Mouse (Mus musculus): ENCODE results near the gene Ppp1r9a. TPM values are rescaled to one million over a fixed set of nuclear protein-coding genes. Genes with fewer than 3 reads are reported as not detected.
A peak's percentile ranks its signal among the peaks of the same experiment; 100 is the strongest.

Ppp1r9a gene
- polyA plus RNA-seq, 1 experiment from 2014 or later: 30.5 TPM

DNA sequence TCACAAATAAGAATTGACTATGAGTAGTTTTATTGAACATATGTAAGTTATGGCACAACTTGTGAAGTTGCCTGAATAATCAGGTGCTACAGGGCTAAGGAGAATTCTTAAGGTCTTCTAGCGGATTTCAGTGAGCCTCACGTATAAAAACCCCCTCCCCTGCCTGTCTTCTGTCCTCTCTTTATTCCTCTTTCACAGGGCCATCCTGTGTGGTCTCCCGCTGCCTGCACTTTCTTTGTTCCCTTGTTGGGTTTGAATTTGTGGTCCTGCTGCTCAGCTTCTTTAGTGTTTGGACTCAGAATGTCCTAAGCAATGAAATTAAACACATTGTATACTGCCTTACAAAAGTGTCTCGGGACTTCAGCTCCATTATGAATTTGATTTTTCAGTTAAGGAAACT, 110.1 kb downstream of the Ppp1r9a start:
- H3K9me3 ChIP-seq: no peaks in the 10 kb centered on the region
- H3K9ac ChIP-seq (replicated peaks): no peak overlapping the region
- no peaks in the 10 kb centered on the region for H3K27me3 ChIP-seq
- H3K4me3 ChIP-seq: no peak overlapping the region
- WGBS: 3% methylated on average over 4 of the region's 4 CpGs
- H3K36me3 ChIP-seq: no peaks in the 10 kb centered on the region
- H3K4me1 ChIP-seq: peaks cover 29% of the 10 kb centered on the region
- no peak overlapping the region for H3K4me2 ChIP-seq (replicated peaks)
- peak; percentile 53; the same call in 1 of the 2 replicates for ATAC-seq (ENCODE audit: low FRiP score, low read depth)
- H3K27ac ChIP-seq (replicated peaks): no peak overlapping the region

DNA sequence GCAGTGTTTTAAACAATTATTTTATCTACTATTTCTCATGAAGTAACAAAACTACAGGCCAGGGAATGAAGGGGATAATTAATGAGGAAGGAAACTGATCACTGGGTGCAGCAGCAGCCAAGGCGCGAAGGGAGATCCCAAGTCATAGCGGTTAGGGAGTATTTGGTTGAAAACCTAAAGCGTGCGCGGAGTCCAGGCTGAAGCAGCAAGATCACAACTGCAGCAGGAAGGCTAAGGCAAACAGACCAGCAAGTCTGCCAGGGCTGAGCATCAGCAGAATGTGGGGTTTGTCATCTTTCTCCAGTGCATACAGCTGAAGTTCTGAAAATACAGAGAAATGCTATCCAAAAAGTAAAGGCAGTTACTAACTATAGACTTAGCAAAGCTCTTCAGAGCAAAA, 111.8 kb downstream of the Ppp1r9a start:
- H3K4me1 ChIP-seq: peaks cover 29% of the 10 kb centered on the region
- WGBS: 91% methylated on average over 6 of the region's 6 CpGs
- no peak overlapping the region for H3K27ac ChIP-seq (replicated peaks)
- H3K9ac ChIP-seq (replicated peaks): no peak overlapping the region
- ATAC-seq (ENCODE audit: low FRiP score, low read depth): no peak
- no peak overlapping the region for H3K4me2 ChIP-seq (replicated peaks)
- no peak overlapping the region for H3K4me3 ChIP-seq
- H3K36me3 ChIP-seq: no peaks in the 10 kb centered on the region
- no peaks in the 10 kb centered on the region for H3K27me3 ChIP-seq
- H3K9me3 ChIP-seq: no peaks in the 10 kb centered on the region

DNA sequence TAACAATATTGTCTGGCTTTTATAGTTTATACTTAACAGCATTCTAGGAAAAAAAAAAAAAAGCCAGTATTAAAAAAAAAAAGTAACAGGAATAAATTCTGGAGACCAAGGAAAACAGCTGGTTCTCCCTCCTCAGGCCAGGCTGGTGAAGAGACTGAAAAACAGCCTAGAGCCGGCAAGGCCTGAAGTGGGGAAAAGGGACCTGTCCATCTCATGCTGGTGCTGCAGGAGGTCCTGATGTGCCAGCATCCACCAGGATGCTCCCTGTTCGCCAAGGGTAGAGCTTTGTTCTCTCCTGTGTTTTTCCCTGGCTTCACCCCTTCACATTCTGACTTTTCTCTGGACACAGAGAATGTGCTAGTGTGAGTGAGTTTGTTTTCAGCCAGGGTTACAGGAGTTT, 112.5 kb downstream of the Ppp1r9a start:
- 72% methylated on average over 2 of the region's 2 CpGs for WGBS
- ATAC-seq (ENCODE audit: low FRiP score, low read depth): no peak
- H3K9me3 ChIP-seq: no peaks in the 10 kb centered on the region
- no peaks in the 10 kb centered on the region for H3K36me3 ChIP-seq
- no peak overlapping the region for H3K4me2 ChIP-seq (replicated peaks)
- no peak overlapping the region for H3K9ac ChIP-seq (replicated peaks)
- no peak overlapping the region for H3K4me3 ChIP-seq
- no peaks in the 10 kb centered on the region for H3K27me3 ChIP-seq
- H3K4me1 ChIP-seq: peaks cover 29% of the 10 kb centered on the region
- no peak overlapping the region for H3K27ac ChIP-seq (replicated peaks)

DNA sequence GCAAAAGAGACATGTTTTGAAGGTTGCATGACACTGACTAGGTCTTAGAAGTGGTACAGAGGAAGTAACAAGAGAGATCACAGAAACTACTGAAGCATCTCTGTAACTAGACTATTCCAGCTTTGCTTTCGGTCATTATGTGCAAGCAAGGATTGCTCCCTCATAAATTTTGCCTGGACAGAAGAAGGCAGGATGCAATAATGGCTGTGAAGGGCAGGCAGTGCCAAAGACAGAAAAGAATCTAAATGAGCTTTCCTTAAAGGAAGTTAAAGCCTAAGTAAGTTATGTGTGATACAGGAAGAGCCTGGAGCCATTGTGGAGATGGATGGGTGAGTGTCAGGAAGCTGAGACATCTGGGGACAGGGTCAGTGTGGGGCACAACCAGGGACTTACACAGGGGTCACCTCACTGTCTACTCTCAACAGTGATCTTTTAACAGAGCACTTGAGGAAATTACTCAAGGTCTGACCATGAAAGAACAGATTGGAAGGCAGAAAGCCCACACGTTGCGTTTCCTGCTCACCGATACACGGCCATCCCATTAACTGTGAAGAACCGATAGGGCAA, 115.3 kb downstream of the Ppp1r9a start:
- Histone ChIP-seq H3K4me3 (no peak overlapping the region), H3K9ac (replicated peaks) (no peak overlapping the region), H3K9me3 (no peaks in the 10 kb centered on the region), H3K4me1 (peaks cover 2% of the 10 kb centered on the region), H3K4me2 (replicated peaks) (no peak overlapping the region), H3K36me3 (no peaks in the 10 kb centered on the region), H3K27ac (replicated peaks) (no peak overlapping the region), H3K27me3 (no peaks in the 10 kb centered on the region)
- ATAC-seq (ENCODE audit: low FRiP score, low read depth): no peak
- WGBS: 87% methylated on average over 6 of the region's 6 CpGs

DNA sequence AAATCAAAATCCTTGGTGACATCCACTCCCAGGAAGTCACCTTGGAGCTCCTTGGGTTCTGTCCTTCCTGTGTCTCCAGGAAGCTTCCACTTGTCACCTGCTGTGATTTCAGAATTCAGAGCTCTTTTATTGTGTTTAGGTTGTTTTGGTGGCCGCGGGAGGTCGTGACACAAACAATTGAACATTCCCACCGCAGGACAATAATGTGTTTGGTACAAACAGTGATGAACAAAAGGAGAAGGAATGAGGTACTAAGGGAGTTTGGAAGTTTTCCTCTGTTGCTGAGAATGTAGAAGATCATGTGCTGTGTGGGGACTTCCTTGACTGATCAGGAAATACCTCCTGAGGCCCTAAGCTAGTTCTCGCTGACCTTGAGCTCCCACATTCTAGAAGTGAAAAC, 116.5 kb downstream of the Ppp1r9a start:
- Histone ChIP-seq H3K4me3 (no peak overlapping the region), H3K27ac (replicated peaks) (no peak overlapping the region), H3K9me3 (no peaks in the 10 kb centered on the region), H3K4me2 (replicated peaks) (no peak overlapping the region), H3K36me3 (no peaks in the 10 kb centered on the region), H3K9ac (replicated peaks) (no peak overlapping the region), H3K4me1 (no peaks in the 10 kb centered on the region), H3K27me3 (no peaks in the 10 kb centered on the region)
- ATAC-seq (ENCODE audit: low FRiP score, low read depth): no peak
- 42% methylated on average over 5 of the region's 5 CpGs for WGBS

DNA sequence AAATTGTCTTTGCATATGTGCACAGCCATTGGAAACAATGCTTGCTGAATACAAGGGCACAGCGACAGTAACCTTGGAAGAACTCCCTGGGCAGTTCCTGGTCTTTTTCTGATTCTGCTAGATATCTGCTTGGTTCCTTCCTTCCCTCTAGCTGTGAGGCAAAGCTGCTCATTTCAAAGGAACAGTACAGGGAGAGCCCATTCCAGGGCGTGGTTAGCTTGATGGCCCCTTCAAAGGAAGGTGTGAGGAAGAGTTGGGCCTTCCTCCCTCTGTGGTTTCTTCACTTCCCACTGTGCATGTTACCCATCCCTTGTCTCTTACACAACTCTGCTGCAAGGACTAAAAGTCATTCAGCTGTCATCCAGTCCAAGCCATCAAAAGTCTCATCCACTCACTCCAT, 117.3 kb downstream of the Ppp1r9a start:
- no peaks in the 10 kb centered on the region for H3K9me3 ChIP-seq
- H3K27ac ChIP-seq (replicated peaks): no peak overlapping the region
- no peak for ATAC-seq (ENCODE audit: low FRiP score, low read depth)
- H3K9ac ChIP-seq (replicated peaks): no peak overlapping the region
- H3K4me2 ChIP-seq (replicated peaks): no peak overlapping the region
- H3K27me3 ChIP-seq: no peaks in the 10 kb centered on the region
- no peaks in the 10 kb centered on the region for H3K36me3 ChIP-seq
- WGBS: 86% methylated on average over 2 of the region's 2 CpGs
- H3K4me3 ChIP-seq: no peak overlapping the region
- H3K4me1 ChIP-seq: no peaks in the 10 kb centered on the region

DNA sequence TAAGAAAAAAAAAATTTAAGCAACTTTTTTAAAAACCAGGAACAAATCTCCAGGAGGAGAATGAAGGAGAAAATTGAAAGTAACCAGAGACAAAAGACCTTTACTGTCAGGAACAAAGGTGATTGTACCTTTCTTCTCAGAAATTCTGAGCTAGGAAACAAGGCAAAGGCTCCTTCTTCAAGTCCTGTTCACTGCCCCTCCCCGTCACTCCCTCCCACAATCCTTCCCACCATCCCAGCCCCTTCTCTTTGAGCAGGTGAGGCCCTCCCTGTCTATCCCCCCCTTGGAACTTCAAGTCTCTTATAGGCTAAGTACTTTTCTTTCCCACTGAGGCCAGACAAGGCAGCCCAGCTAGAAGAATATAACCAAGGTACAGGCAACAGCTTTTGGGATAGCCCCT, 117.8 kb downstream of the Ppp1r9a start:
- Histone ChIP-seq H3K4me1 (no peaks in the 10 kb centered on the region), H3K4me2 (replicated peaks) (no peak overlapping the region)

DNA sequence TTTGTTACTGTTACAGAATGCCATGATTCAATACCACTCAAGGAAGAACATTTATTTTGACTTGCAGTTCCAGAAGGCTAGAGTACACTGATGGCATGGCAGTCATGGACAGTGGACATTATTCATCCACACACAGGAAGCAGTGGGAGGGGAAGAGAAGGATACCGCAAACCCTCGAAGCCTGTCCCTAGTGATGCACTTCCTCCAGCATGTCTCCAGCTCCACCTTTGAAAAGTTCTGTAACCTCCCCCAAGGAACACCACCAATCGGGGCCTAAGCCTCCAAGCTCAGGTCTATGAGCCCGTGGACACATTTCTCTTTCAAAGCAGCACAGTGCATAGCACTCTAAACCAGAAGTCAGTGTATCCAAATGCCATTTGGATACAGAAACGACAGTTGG, 120.0 kb downstream of the Ppp1r9a start:
- no peak overlapping the region for H3K27ac ChIP-seq (replicated peaks)

More for the DNA sequence above, 117.8 kb downstream of the Ppp1r9a start:
- 86% methylated on average over 1 of the region's 1 CpGs for WGBS
- no peak overlapping the region for H3K4me3 ChIP-seq
- ATAC-seq (ENCODE audit: low FRiP score, low read depth): no peak
- no peaks in the 10 kb centered on the region for H3K9me3 ChIP-seq
- no peak overlapping the region for H3K27ac ChIP-seq (replicated peaks)
- H3K27me3 ChIP-seq: no peaks in the 10 kb centered on the region
- no peaks in the 10 kb centered on the region for H3K36me3 ChIP-seq
- no peak overlapping the region for H3K9ac ChIP-seq (replicated peaks)

DNA sequence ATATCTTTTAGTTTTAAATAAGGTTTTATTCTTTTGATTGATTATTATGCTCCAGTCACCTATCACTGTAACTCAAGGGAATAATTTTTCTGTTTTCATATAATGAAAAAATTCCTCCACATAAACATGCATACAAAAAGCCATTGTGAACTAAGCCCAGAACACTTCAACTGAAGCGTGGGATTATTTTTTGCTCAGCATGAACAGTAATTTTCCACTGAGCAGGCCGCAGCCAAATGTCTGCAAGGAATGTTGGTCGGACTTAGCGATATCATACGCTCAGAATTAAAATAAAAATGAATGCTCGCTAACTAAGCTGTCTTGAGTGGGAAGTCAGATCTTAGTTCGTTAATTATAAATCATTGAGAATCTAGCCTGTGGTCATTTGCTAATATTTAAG, 122.2 kb downstream of the Ppp1r9a start:
- no peaks in the 10 kb centered on the region for H3K9me3 ChIP-seq
- no peak overlapping the region for H3K4me3 ChIP-seq
- H3K27ac ChIP-seq (replicated peaks): no peak overlapping the region
- H3K4me1 ChIP-seq: peaks cover 9% of the 10 kb centered on the region; the same call in 1 of the 2 replicates
- 80% methylated on average over 7 of the region's 7 CpGs for WGBS
- no peaks in the 10 kb centered on the region for H3K27me3 ChIP-seq
- ATAC-seq (ENCODE audit: low FRiP score, low read depth): no peak
- no peak overlapping the region for H3K9ac ChIP-seq (replicated peaks)
- H3K4me2 ChIP-seq (replicated peaks): no peak overlapping the region
- no peaks in the 10 kb centered on the region for H3K36me3 ChIP-seq

More for the DNA sequence above, 120.0 kb downstream of the Ppp1r9a start:
- ATAC-seq (ENCODE audit: low FRiP score, low read depth): no peak
- Histone ChIP-seq H3K4me1 (0 out of 2 replicates have a peak, but pooled peaks cover 6% of the 10 kb centered on the region), H3K9ac (replicated peaks) (no peak overlapping the region), H3K36me3 (no peaks in the 10 kb centered on the region), H3K4me2 (replicated peaks) (no peak overlapping the region), H3K4me3 (no peak overlapping the region), H3K27me3 (no peaks in the 10 kb centered on the region), H3K9me3 (no peaks in the 10 kb centered on the region)
- WGBS: 89% methylated on average over 5 of the region's 5 CpGs

DNA sequence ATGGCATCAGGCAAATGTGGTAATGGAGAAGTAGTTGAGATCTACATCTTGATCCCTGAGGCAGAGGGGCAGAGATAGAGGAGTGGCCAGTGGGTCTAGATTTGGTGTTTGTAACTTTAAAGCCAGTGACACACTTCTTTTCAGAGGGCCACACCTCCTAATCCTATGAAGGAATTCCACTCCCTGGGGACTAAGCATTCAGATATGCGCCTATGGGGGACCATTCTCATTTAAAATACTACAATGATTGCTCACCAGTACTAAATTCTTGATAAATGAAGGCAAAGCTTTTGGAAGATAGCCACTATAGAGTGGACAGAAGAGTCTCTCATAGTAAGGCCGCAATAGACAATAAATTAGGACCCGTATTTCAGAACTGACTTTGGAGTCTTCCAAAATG, 124.1 kb downstream of the Ppp1r9a start:
- Histone ChIP-seq H3K27me3 (no peaks in the 10 kb centered on the region), H3K9ac (replicated peaks) (no peak overlapping the region), H3K4me1 (peaks cover 9% of the 10 kb centered on the region; the same call in 1 of the 2 replicates), H3K4me2 (replicated peaks) (no peak overlapping the region), H3K4me3 (no peak overlapping the region), H3K36me3 (no peaks in the 10 kb centered on the region), H3K9me3 (no peaks in the 10 kb centered on the region), H3K27ac (replicated peaks) (no peak overlapping the region)
- 31% methylated on average over 3 of the region's 3 CpGs for WGBS
- no peak for ATAC-seq (ENCODE audit: low FRiP score, low read depth)

DNA sequence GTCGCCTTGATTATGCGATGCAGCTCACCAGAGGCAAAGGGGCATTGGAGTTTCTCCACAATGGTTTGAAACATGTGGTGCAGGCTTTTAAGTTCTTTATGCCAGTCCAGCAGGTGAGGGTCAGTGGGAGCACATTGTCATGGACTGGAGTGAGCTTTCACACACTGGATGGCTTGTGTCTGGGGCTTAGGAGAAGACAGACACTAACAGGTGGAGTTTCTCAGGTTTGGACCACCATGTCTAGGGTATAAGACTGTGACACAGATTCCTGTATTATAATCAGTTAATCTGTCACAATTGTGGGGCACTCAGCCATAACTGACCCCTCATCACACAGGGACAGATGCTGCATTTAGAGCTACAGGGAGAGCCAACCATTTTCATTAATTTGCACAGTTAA, 124.5 kb downstream of the Ppp1r9a start:
- Histone ChIP-seq H3K27me3 (no peaks in the 10 kb centered on the region), H3K9ac (replicated peaks) (no peak overlapping the region), H3K36me3 (no peaks in the 10 kb centered on the region), H3K27ac (replicated peaks) (no peak overlapping the region), H3K4me1 (peaks cover 9% of the 10 kb centered on the region; the same call in 1 of the 2 replicates), H3K9me3 (no peaks in the 10 kb centered on the region), H3K4me3 (no peak overlapping the region), H3K4me2 (replicated peaks) (no peak overlapping the region)
- WGBS: 42% methylated on average over 2 of the region's 2 CpGs
- ATAC-seq (ENCODE audit: low FRiP score, low read depth): no peak

DNA sequence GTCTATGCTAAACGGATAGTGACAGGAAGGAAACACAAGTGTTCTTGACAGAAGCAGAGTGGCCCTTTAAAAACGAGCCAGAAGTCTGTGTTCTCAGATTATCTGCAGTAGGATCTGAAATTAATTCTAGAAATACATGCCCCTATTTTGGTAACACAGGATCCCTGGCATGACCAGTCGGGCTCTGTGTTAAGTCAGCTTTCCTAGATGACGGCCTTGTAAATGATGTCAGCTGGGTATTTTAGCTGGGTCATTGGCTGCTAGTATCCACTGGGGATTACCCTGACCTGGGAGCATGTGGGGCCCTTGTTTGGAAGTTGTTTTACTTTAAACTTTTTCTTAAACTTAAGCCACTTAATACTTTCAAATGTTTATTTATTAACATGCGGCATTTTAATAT, 125.1 kb downstream of the Ppp1r9a start:
- no peak overlapping the region for H3K4me2 ChIP-seq (replicated peaks)
- no peak overlapping the region for H3K4me3 ChIP-seq
- whole genome bisulfite sequencing: 43% methylated on average over 5 of the region's 5 CpGs
- no peak overlapping the region for H3K27ac ChIP-seq (replicated peaks)
- H3K9me3 ChIP-seq: no peaks in the 10 kb centered on the region
- no peak for ATAC-seq (ENCODE audit: low FRiP score, low read depth)
- no peaks in the 10 kb centered on the region for H3K36me3 ChIP-seq
- H3K27me3 ChIP-seq: no peaks in the 10 kb centered on the region
- no peak overlapping the region for H3K9ac ChIP-seq (replicated peaks)
- H3K4me1 ChIP-seq: peaks cover 9% of the 10 kb centered on the region; the same call in 1 of the 2 replicates
